Mouse (Mus musculus) G1E-ER4 (cell line): ENCODE data around the gene Fsip1. TPM values are rescaled to one million over a fixed set of nuclear protein-coding genes. Genes with fewer than 3 reads are reported as not detected.

Source experiments
- GATA1 ChIP-seq: IDR thresholded peaks from one replicate; pipeline ENCODE4 v1.8.0; 2012; ENCODE audit warnings: low read length, inconsistent platforms
- polyA plus RNA-seq: library from polyadenylated mRNA; stranded (reverse); fragments of >175 nt; gene quantifications from 2 replicates; pipeline ENCODE4 v1.2.3, GENCODE M21; 2012

Fsip1 gene
- polyA plus RNA-seq, 1 experiment: not detected

- no peak for TF ChIP-seq GATA1
Observed at GRCm38 (mm10) chr2:118110225-118110915, 146.4 kb downstream of the Fsip1 start.

GRCm38 (mm10) chr2:118102169-118102568 lies 154.6 kb downstream of the Fsip1 start:
- TF ChIP-seq GATA1: no peak

- TF ChIP-seq GATA1: no peak
Observed at GRCm38 (mm10) chr2:118099104-118099503, 157.7 kb downstream of the Fsip1 start.

GRCm38 (mm10) chr2:118091226-118091625 lies 165.5 kb downstream of the Fsip1 start:
- no peak for TF ChIP-seq GATA1

GRCm38 (mm10) chr2:118087044-118087726 lies 169.6 kb downstream of the Fsip1 start:
- no peak for TF ChIP-seq GATA1

GRCm38 (mm10) chr2:118085647-118086046 lies 171.1 kb downstream of the Fsip1 start:
- TF ChIP-seq GATA1: no peak

- TF ChIP-seq GATA1: no peak
Observed at GRCm38 (mm10) chr2:118084693-118085092, 172.1 kb downstream of the Fsip1 start.

GRCm38 (mm10) chr2:118083652-118084051 lies 173.1 kb downstream of the Fsip1 start:
- no peak for TF ChIP-seq GATA1

- no peak for TF ChIP-seq GATA1
Observed at GRCm38 (mm10) chr2:118081581-118081980, 175.2 kb downstream of the Fsip1 start.

Other genes with a start within 250 kb of the Fsip1 start
- not detected in 2 replicates for gene Thbs1, start 145.1 kb downstream of the Fsip1 start, polyA plus RNA-seq
- gene Gpr176, start 116.5 kb upstream of the Fsip1 start, polyA plus RNA-seq: not detected in 2 replicates
- 9.4 and 10.2 TPM in 2 replicates for gene Eif2ak4, start 131.7 kb upstream of the Fsip1 start, polyA plus RNA-seq
- 23.6 and 77.0 TPM in 2 replicates for gene Srp14, start 222.7 kb upstream of the Fsip1 start, polyA plus RNA-seq